Mouse (Mus musculus): ENCODE data around the gene Gm20883.
"Not testable (repeated sequence)": the region's sequence is repeated elsewhere in the genome, so short reads cannot be mapped to it uniquely, and the experiment has no call there.

Gene Gm20883

GRCm38 (mm10) chrY:50607951-50608350, at the start of gene Gm20883:
TSS of gene Gm20883 (plus strand) at chrY:50608251.
- DNase-seq (ENCODE audit: low spot score) = not testable (repeated sequence)
